Mouse (Mus musculus) spleen, embryonic (tissue): ENCODE results near the gene Depdc5.
"Not testable (repeated sequence)": the region's sequence is repeated elsewhere in the genome, so short reads cannot be mapped to it uniquely, and the experiment has no call there.

ENCODE experiments used
- CTCF ChIA-PET: fragments of 350-600 bp; sonication (Branson Sonifier 250); formaldehyde crosslinking; loops from one replicate; lab custom pipeline; 2022; lab: Charles Lee

The Depdc5 gene

DNA sequence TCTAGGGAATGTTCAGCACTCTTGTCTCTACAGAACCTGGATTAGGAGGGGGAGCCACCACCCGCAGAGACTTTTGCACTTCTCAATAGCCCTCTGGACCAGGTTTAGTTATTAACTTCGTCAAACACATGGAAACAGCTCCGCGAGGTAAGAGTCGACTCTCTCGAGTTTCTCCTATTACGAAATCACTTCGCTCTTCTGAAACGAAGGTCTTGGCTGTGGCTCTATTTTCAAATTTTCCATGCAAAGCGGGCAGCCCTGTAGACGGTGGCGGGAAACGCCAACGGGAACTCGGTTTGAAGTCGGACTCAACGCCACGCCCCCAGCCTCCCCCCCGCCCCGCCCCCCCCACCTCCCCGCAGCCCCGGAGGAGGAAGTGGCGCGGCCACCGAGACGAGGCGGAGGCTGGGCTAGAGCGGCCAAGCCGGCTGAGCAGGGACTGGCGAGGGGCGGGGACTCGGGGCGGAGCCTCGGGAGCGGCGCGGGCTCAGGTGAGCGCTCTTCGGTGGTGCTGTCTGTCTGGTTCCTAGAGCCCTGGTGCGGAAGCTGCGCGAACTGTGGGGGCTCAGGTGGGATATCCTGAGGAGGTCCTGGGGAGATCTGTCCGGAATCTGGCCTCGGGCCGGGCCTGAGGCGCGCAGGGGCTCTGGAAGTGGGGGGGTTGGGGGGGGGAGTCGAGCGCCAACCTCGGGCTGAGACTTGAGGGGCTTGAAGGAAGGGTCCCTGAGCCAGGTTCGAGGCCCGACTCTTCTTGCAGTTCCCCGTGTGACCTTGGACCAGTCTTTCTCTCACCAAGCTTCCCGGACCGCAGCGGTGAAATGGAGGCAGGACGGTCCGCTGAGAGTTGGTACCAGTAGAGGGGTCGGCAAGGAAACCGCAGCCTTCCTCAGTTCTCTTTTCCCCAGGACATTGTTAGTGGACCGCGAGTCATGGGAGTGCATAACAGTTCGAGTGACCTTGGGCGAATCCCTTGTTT, at the start of gene Depdc5:
Gene Depdc5, plus strand, starts transcription at position 449 of the 976 bp plus-strand sequence.
- CTCF ChIA-PET: no interaction called here

DNA sequence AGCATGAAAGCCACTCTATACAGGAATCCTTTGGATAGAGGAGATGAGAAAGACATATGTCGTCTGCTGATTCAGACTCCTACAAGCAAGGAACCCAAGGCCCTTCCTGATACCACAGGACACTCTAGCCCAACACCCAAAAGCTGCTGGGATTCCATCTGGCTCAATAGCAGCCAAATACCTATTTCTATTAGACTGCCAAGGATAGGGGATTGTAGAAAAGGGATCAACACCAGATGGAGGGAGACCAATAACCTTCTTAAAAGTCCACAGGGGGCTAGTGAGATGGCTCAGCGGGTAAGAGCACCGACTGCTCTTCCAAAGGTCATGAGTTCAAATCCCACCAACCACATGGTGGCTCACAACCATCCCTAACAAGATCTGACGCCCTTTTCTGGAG, 48.1 kb upstream of the Depdc5 start:
- CTCF ChIA-PET: no interaction called here

DNA sequence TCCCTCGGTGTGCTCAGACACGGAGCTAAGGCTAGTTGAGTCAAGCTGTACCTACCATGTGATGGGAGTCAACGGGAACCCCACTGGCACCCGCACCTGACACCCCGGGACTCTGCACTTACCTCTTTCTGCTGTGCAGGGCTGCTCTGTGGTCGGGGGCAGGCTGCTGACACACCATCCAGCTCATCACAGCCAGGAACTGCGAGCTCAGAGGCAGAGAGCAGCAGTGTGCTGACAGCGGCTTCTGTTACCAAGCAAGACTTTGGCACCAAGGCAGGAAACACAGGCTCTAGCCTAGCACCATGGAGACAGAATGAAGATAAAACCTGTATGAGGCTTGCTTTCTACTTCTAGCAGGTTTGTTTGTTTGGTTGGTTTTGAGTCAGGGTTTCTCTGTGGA, 43.0 kb upstream of the Depdc5 start:
- CTCF ChIA-PET: no interaction called here

DNA sequence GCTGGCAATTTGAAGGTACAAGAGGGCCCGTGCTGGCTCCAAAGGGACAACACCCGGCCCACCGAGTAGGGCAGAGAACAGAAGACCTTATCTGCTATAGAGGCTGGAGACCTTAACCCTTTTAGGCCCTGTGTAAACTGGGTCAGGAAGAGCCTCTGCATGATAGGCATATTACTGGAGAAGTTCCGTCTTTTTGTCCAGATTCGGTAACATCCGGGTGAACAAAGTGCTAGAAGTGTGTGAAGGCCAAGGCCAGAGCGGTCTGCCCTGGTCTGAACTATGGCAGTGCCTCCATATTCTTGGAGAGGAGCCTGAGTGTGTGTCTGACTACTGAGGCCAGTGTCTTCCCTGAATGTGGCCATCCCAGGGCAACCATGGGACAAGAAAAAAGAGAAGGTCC, 36.5 kb upstream of the Depdc5 start, which contains the start of gene Gm20671:
Gene Gm20671, minus strand, starts transcription at position 101 of the 400 bp plus-strand sequence.
- CTCF ChIA-PET: no interaction called here

DNA sequence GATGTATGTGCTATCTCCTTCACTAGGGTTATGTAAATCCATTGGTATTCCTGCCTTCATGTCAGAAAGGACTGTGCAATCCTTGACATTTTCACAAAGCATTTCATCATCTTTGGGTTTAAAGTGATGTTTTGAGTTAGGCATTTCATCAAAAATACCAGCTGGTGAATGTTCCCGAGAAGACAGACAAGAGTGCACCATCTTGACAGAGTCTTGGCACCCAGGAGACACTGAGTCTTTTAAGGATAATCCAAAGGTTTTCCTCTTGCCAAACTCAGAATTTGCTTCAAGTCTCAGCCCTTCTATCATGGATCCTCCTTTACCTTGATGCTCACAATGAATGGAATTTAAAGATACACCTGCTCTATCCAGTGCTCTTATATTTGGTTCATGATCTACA, 34.7 kb upstream of the Depdc5 start:
- CTCF ChIA-PET: not testable (repeated sequence)

DNA sequence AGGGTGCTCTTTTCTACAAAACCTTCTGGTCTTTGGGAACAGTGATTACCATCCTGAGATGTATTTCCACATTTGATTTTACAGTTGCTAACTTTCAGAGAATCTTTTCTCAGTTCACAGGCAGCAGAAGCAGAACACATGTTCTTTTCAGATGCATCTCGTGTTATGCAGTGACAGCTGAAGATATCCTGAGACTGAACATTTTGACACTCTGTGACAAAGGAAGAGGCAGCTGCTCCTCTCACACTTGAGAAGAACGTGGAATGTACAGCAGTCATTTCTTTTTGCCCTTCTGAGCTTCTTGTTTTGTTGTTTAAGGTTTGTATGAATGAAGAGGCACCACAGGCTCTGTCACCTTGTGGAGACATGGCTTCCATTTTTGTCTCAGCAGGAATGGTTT, 33.4 kb upstream of the Depdc5 start:
- CTCF ChIA-PET: no interaction called here

DNA sequence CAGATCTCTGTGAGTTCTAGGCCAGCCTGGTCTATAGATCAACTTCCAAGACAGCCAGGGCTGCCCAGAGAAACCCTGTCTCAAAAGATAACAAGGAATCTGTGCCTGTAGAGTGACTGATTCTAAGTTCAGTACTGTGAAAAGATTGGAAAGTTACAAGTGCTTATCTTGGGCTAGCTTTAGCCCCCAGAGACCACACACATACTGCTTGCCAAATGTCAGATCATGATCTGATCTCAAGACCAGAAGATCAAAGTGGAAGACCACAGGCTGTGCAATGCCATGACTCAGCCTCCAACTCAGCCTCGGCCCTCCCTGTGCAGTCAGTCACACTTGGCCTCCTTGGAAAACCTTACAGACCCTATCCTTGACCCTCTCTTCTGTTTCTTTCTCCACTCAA, 29.0 kb upstream of the Depdc5 start:
- CTCF ChIA-PET: interaction anchor here (1.1 kb wide), 1 partner anchor 48 kb away, joined by 3 read pairs; no protein-coding TSS in a partner anchor

DNA sequence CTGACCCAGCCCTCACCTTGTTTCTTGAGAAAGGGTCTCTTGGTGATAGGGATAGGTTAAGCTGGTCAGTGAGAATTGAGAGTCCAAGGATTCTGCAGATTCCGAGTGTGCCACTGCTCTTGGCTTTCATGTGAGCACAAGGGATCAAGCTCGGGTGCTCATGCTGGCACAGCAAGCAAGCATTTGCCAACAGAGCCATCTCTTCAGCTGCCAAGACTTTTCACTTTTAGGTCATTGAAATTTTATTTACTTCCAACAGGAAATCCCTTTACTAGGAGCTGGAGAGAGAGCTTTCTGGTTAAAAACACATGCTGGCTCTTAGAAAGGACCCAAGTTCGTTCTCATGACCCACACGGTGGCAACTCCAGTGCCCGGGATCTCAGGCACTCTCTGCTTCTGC, 26.5 kb upstream of the Depdc5 start:
- CTCF ChIA-PET: no interaction called here

DNA sequence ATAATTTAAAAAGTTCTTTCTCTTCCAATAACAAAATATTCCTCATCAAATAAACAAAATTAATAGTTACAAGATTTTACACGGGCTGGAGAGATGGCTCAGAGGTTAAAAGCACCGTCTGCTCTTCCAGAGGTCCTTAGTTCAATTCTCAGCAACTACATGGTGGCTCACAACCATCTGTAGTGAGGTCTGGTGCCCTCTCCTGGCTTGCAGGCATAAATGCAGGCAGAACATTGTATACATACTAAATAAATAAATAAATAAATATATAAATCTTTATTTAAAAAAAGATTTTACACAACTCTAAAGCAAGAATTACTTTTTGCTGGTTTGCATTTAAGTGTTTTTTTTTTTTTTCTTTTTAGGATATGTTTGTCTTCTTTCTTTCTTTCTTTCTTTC, 23.5 kb upstream of the Depdc5 start:
- CTCF ChIA-PET: no interaction called here

DNA sequence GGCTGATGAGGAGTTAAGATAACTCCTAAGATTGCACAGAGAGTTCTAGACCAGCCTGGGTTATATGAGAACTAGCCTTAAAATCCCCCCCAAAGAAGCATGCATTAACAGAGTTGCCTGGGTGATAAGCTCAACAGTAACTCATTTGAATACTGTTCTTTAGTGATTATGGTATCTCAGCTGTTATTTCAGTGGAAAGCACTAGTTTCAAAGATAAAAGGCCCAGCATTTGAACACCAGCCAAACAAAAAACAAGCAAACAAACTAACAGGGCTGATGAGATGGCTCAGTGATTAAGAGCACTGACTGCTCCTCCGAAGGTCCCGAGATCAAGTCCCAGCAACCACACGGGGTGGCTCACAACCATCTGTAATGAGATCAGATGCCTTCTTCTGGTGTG, 14.3 kb upstream of the Depdc5 start:
- CTCF ChIA-PET: no interaction called here

DNA sequence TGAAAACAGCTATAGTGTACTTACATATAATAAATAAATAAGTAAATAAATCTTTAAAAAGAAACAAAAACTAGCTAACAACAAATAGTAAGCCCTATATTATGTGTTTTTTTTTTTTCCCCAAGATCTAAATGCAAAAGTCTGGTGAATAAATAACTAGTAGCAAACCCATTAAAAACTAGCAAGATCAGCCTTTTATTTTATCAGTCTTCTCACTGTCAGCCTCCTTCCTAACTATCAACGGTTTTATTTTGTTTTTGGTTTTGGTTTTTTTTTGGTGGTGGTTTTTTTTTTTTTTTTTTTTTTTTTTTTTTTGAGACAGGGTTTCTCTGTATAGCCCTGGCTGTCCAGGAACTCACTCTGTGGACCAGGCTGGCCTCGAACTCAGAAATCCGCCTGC, 13.9 kb upstream of the Depdc5 start:
- CTCF ChIA-PET: not testable (repeated sequence)

DNA sequence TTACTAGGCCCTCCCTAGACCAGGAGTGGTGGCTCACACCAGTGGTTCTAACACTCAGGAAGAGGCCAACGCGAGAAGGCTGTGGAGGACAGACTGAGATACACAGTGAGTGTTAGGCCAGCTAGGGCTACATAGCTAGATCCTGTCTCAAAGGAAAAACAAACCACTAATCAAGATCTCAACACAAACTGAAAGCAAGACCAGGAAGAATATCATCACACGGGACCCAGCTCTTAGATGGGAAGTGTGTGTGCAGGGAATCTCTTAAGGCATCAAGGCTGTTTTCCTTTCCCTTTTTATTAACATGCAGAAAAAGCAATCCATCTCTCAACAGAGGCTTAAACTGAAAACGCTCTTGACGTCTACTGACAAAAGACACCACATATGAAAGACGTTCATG, 11.5 kb upstream of the Depdc5 start:
- CTCF ChIA-PET: interaction anchor here (0.6 to 0.8 kb wide), 3 partner anchors 13 to 106 kb away, joined by 3 to 16 read pairs (median 4); no protein-coding TSS in a partner anchor

DNA sequence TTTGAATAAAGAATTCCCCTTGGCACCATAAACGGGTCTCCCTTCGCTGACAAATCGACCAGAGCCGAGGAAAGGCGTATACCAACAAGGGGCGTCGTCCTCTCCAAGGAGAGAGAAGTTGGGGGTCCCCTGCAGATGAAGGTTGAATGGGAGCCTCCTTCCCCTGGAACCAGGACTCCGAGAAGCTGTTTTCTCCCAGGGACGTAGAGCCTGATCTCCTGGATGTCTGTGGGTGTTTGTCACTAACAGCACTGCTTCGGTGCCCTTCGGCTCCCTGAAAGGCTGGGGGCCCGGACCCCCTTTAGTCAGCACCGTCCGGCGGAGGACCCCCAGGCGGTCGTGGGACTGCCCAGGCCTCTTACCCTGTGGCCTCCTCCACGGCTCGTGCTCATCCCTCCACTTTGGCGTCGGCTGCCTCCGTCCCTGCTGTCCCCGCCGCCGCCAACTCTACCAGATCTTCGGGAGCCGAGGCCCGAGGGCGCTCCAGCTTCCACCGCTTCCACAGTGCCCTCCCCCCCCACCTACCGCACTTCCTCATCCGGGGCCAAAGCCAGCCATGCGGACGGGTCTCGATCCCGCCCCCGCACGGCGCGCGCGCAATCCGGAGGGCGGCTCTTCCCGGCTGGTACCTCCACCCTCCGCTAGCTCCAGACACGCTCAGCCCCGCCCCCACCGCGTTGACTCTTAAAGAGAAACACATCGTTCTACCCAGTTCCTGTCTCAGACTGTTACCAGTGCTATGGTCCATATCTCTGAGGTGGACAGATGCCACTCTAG, 9.6 kb upstream of the Depdc5 start, which contains the start of gene Prr14l:
Gene Prr14l, minus strand, starts transcription at position 526 of the 777 bp plus-strand sequence.
- CTCF ChIA-PET: interaction anchor here (0.5 kb wide), 1 partner anchor 74 kb away, joined by 3 read pairs; no protein-coding TSS in a partner anchor

DNA sequence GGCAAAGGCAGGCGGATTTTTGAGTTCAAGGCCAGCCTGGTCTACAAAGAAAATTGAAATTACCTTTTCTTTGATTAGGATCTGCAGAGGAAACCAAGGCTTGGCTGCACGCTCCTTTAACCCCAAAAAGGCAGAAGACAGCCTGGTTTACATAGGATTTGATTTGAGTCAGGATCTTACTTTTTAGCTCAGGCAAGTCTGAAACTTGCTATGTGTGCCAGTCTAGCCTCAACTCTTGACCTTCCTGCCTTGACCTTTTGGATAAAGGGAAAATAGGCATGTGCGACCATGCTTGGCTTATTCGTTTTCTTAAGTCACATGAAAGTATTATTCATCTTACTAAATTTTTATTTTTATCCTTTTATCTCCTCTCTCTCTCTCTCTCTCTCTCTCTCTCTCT, 8.7 kb upstream of the Depdc5 start:
- CTCF ChIA-PET: interaction anchor here (0.6 kb wide), 1 partner anchor 22 kb away, joined by 4 read pairs; no protein-coding TSS in a partner anchor

DNA sequence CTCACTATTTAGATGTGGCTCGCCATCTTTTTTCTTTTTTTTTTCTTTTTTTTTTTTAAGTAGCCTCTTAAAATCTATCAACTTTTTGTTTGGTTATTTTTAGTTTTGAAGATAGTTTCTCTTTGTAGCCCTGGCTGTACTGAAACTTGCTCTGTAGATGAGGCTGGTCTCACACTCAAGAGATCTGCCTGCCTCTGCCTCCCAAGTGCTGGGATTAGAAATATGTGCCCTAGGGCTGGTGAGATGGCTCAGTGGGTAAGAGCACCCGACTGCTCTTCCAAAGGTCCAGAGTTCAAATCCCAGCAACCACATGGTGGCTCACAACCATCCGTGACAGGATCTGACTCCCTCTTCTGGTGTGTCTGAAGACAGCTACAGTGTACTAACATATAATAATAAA, 8.2 kb upstream of the Depdc5 start:
- CTCF ChIA-PET: interaction anchor here (0.6 kb wide), 1 partner anchor 21 kb away, joined by 4 read pairs; no protein-coding TSS in a partner anchor

DNA sequence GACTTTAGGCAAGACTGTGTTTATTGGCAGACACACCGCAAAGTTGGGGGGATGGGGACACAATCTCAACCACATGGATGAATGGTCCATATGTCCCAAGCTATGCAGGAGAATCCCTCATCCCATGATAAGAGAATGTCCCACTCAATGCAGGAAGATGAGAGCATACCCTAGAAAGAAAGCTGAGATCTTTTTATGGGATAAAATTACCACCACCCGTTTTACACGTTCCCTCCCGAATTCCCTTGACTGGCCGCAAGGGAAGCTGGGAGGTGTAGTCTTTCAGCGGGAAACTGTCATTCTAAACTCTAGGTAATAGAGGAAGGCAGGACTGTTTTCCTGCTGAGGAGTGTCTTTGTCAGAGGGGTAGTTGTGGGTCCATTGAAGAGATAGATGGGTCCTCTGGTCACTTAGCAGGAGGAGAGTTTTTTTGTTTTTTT, 5.7 kb upstream of the Depdc5 start:
- CTCF ChIA-PET: interaction anchor here (0.6 to 0.7 kb wide), 2 partner anchors 30 to 1431 kb away, joined by 4 to 6 read pairs; no protein-coding TSS in a partner anchor

DNA sequence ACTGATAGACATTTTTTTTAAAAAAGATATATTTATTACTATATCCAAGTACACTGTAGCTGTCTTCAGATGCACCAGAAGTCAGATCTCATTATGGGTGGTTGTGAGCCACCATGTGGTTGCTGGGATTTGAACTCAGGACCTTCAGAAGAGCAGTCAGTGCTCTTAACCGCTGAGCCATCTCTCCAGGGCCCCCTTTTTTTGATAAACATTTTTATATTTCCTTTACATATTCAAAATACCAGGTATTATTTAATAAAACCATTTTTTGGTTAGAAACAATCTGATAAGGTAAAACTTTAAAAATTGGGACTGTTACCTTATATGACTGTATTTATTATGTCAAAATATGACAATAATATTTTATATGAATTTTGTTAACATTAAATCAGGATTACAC, 2.4 kb upstream of the Depdc5 start:
- CTCF ChIA-PET: no interaction called here

DNA sequence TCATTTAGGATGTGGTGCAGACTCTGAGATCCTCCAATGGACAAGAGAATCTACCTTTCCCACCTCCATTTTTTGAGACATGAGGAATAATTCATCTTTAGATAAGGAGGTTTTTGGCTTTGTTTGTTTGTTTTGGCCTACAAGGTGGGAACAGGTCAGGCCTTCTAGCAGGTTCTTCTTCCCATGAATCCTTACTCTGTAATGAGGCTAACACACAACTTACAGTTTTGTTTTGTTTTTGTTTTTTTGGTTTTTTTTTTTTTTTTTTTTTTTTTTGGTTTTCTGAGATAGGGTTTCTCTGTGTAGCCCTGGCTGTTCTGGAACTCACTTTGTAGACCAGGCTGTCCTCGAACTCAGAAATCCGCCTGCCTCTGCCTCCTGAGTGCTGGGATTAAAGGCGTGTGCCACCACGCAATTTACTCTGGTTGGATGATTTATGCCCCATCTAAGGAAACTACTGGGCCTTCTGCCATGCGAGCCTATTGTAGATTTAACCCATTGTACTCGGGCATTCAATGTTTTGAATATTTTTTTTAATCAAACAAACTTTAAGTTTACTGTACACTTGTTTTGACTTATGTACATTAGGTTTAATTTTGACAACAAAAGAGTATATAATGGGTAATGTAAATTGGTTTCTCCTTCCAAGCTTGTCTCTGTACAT, 900 bp upstream of the Depdc5 start:
- CTCF ChIA-PET: no interaction called here

DNA sequence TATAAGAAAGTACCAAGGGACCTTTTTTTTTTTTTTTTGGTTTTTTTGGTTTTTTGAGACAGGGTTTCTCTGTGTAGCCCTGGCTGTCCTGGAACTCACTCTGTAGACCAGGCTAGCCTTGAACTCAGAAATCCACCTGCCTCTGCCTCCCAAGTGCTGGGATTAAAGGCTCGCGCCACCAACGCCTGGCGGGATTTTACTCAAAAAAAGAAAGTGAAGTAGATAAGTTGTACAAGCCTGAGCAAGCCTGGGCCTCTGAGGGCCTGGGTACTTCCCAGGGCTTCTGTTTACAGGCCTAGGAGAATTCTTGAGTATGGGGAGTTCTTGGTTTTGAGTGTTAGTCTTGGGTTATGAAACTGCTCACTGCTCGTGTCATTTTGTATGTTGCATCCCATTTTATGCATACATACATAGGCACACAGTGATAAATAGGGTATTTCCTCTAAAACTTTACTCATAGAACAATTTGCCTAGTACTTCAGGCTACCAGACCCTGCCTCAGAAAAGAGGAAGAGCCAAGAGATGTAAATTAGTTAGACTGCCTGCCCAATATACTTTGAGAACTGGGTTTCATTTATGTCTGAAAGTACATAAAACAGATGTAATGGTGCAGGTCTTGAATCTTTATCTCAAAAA, 6.0 kb downstream of the Depdc5 start:
- CTCF ChIA-PET: no interaction called here

DNA sequence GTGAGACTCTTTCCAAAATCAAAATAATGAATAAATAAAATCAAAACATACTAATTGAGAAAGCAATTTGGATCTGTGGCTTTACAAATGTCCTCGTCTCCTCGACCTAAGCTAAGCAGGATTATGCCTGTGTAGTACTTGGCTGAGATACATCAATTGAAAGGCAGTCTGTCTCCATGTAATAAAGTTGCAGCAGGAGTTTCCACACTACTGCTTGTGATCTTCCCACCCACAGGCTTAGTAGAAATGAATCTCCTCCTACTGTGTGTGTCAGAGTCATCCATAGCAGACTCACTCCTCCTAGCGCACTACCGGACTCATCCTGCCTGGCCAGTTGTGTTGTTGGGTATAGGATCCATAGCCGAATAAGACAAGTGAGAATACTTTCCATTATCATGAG, 8.8 kb downstream of the Depdc5 start:
- CTCF ChIA-PET: interaction anchor here (0.7 kb wide), 1 partner anchor 179 kb away, joined by 4 read pairs; no protein-coding TSS in a partner anchor

DNA sequence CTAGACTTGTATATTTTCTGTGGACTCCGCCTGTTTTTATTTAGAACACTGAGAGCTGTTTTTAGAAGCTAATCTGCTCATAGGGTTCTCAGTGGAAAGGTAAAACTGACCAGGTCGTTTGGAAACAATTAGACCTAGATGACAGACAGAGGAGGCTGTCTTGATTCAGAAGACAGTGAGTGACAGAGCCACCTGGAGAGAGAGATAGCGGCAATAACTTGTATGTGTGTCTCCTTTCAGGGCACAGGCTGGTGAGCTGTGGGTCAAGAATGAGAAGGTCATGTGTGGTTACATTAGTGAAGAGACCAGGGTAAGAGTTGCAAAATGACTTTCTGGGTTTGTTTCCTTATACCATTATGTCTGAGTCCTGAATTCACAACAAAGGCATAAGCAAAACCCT, 23.2 kb downstream of the Depdc5 start:
- CTCF ChIA-PET: no interaction called here
